Mouse (Mus musculus): ENCODE data around the gene Actg1. TPM values are rescaled to one million over a fixed set of nuclear protein-coding genes. Genes with fewer than 3 reads are reported as not detected.

The Actg1 gene
- polyA plus RNA-seq, 1 experiment = 2,358 TPM

GRCm38 (mm10) chr11:120387157-120387556 lies 38.8 kb upstream of the Actg1 start:
- H3ac ChIP-seq (ENCODE audit: control insufficient read depth, insufficient read length) = no peak overlapping the region
- no peaks in the 10 kb centered on the region for H3K79me2 ChIP-seq (ENCODE audit: control insufficient read depth, insufficient read depth)
- TF ChIP-seq TCF12 (IDR thresholded peaks at IDR 0.05; ENCODE audit: insufficient read depth, poor library complexity, severe bottlenecking) (no peak), POLR2AphosphoS2 (IDR thresholded peaks at IDR 0.05; ENCODE audit: insufficient read length, low read depth) (no peak), USF1 (IDR thresholded peaks at IDR 0.05; ENCODE audit: low read depth) (no peak), REST (IDR thresholded peaks at IDR 0.05; ENCODE audit: insufficient read depth, insufficient read length) (no peak), SRF (IDR thresholded peaks at IDR 0.05; ENCODE audit: control insufficient read depth, insufficient read length, low read depth) (no peak), CEBPB (IDR thresholded peaks at IDR 0.05; ENCODE audit: insufficient read depth, poor library complexity, severe bottlenecking) (no peak), MYOG (IDR thresholded peaks at IDR 0.05; ENCODE audit: control insufficient read depth in 1 of 3, insufficient read depth in 1 of 3, insufficient read length in 2 of 3, low read depth in 2 of 3) (no peak), TCF3 (IDR thresholded peaks at IDR 0.05; ENCODE audit: insufficient read length, low read depth) (no peak), MYOD1 (IDR thresholded peaks at IDR 0.05; ENCODE audit: control insufficient read depth in 1 of 3, insufficient read length in 2 of 3, low read depth in 2 of 3) (no peak), E2F4 (IDR thresholded peaks at IDR 0.05; ENCODE audit: insufficient read depth) (no peak), MAX (IDR thresholded peaks at IDR 0.05; ENCODE audit: low read depth) (no peak), POLR2A (IDR thresholded peaks at IDR 0.05; ENCODE audit: insufficient read length, low read depth) (no peak)
- no peaks in the 10 kb centered on the region for H3K27me3 ChIP-seq (ENCODE audit: control insufficient read depth, insufficient read depth, insufficient read length)
- H3K36me3 ChIP-seq (ENCODE audit: control insufficient read depth, insufficient read depth) = peaks cover 39% of the 10 kb centered on the region
- H3K4me2 ChIP-seq (ENCODE audit: low read depth) = no peak overlapping the region
- H3K4me3 ChIP-seq = no peak overlapping the region

- no peak for TF ChIP-seq MYOD1 (IDR thresholded peaks at IDR 0.05; ENCODE audit: control insufficient read depth in 1 of 3, insufficient read length in 2 of 3, low read depth in 2 of 3)
- no peak for TF ChIP-seq REST (IDR thresholded peaks at IDR 0.05; ENCODE audit: insufficient read depth, insufficient read length)
- TF ChIP-seq MYOG (IDR thresholded peaks at IDR 0.05; ENCODE audit: control insufficient read depth in 1 of 3, insufficient read depth in 1 of 3, insufficient read length in 2 of 3, low read depth in 2 of 3) = no peak
- TF ChIP-seq E2F4 (IDR thresholded peaks at IDR 0.05; ENCODE audit: insufficient read depth) = no peak
- TF ChIP-seq SRF (IDR thresholded peaks at IDR 0.05; ENCODE audit: control insufficient read depth, insufficient read length, low read depth) = no peak
- TF ChIP-seq CEBPB (IDR thresholded peaks at IDR 0.05; ENCODE audit: insufficient read depth, poor library complexity, severe bottlenecking) = no peak
- no peak for TF ChIP-seq POLR2A (IDR thresholded peaks at IDR 0.05; ENCODE audit: insufficient read length, low read depth)
- no peak for TF ChIP-seq MAX (IDR thresholded peaks at IDR 0.05; ENCODE audit: low read depth)
- TF ChIP-seq USF1 (IDR thresholded peaks at IDR 0.05; ENCODE audit: low read depth) = no peak
- TF ChIP-seq TCF3 (IDR thresholded peaks at IDR 0.05; ENCODE audit: insufficient read length, low read depth) = no peak
- TF ChIP-seq POLR2AphosphoS2 (IDR thresholded peaks at IDR 0.05; ENCODE audit: insufficient read length, low read depth) = no peak
- no peak for TF ChIP-seq TCF12 (IDR thresholded peaks at IDR 0.05; ENCODE audit: insufficient read depth, poor library complexity, severe bottlenecking)
- H3K36me3 ChIP-seq (ENCODE audit: control insufficient read depth, insufficient read depth) = peaks cover 33% of the 10 kb centered on the region
- no peak overlapping the region for H3ac ChIP-seq (ENCODE audit: control insufficient read depth, insufficient read length)
- H3K79me2 ChIP-seq (ENCODE audit: control insufficient read depth, insufficient read depth) = no peaks in the 10 kb centered on the region
- H3K27me3 ChIP-seq (ENCODE audit: control insufficient read depth, insufficient read depth, insufficient read length) = no peaks in the 10 kb centered on the region
- no peak overlapping the region for H3K4me3 ChIP-seq
- no peak overlapping the region for H3K4me2 ChIP-seq (ENCODE audit: low read depth)
These were observed 38.3 kb upstream of the Actg1 start for GRCm38 (mm10) chr11:120386632-120387031.

GRCm38 (mm10) chr11:120382509-120382908 lies 34.2 kb upstream of the Actg1 start:
- TF ChIP-seq POLR2AphosphoS2 (IDR thresholded peaks at IDR 0.05; ENCODE audit: insufficient read length, low read depth) (no peak), USF1 (IDR thresholded peaks at IDR 0.05; ENCODE audit: low read depth) (no peak), MYOG (IDR thresholded peaks at IDR 0.05; ENCODE audit: control insufficient read depth in 1 of 3, insufficient read depth in 1 of 3, insufficient read length in 2 of 3, low read depth in 2 of 3) (no peak), SRF (IDR thresholded peaks at IDR 0.05; ENCODE audit: control insufficient read depth, insufficient read length, low read depth) (no peak), REST (IDR thresholded peaks at IDR 0.05; ENCODE audit: insufficient read depth, insufficient read length) (no peak), CEBPB (IDR thresholded peaks at IDR 0.05; ENCODE audit: insufficient read depth, poor library complexity, severe bottlenecking) (no peak), TCF12 (IDR thresholded peaks at IDR 0.05; ENCODE audit: insufficient read depth, poor library complexity, severe bottlenecking) (no peak)
- peaks cover 6% of the 10 kb centered on the region for H3K79me2 ChIP-seq (ENCODE audit: control insufficient read depth, insufficient read depth)
- H3K4me3 ChIP-seq = no peak overlapping the region
- H3K27me3 ChIP-seq (ENCODE audit: control insufficient read depth, insufficient read depth, insufficient read length) = no peaks in the 10 kb centered on the region
- H3ac ChIP-seq (ENCODE audit: control insufficient read depth, insufficient read length) = no peak overlapping the region
- H3K36me3 ChIP-seq (ENCODE audit: control insufficient read depth, insufficient read depth) = peaks cover 38% of the 10 kb centered on the region
- no peak overlapping the region for H3K4me2 ChIP-seq (ENCODE audit: low read depth)

- Histone ChIP-seq H3K36me3 (ENCODE audit: control insufficient read depth, insufficient read depth) (peaks cover 31% of the 10 kb centered on the region), H3ac (ENCODE audit: control insufficient read depth, insufficient read length) (no peak overlapping the region), H3K27me3 (ENCODE audit: control insufficient read depth, insufficient read depth, insufficient read length) (no peaks in the 10 kb centered on the region), H3K4me2 (ENCODE audit: low read depth) (no peak overlapping the region), H3K4me3 (no peak overlapping the region), H3K79me2 (ENCODE audit: control insufficient read depth, insufficient read depth) (peaks cover 6% of the 10 kb centered on the region)
- TF ChIP-seq POLR2A (IDR thresholded peaks at IDR 0.05; ENCODE audit: insufficient read length, low read depth) = no peak
- TF ChIP-seq USF1 (IDR thresholded peaks at IDR 0.05; ENCODE audit: low read depth) = no peak
- no peak for TF ChIP-seq MAX (IDR thresholded peaks at IDR 0.05; ENCODE audit: low read depth)
- no peak for TF ChIP-seq MYOG (IDR thresholded peaks at IDR 0.05; ENCODE audit: control insufficient read depth in 1 of 3, insufficient read depth in 1 of 3, insufficient read length in 2 of 3, low read depth in 2 of 3)
- no peak for TF ChIP-seq POLR2AphosphoS2 (IDR thresholded peaks at IDR 0.05; ENCODE audit: insufficient read length, low read depth)
- TF ChIP-seq TCF3 (IDR thresholded peaks at IDR 0.05; ENCODE audit: insufficient read length, low read depth) = no peak
These were observed 32.8 kb upstream of the Actg1 start for GRCm38 (mm10) chr11:120381157-120381556.

- TF ChIP-seq MAX (IDR thresholded peaks at IDR 0.05; ENCODE audit: low read depth) = no peak
- no peak overlapping the region for H3K4me3 ChIP-seq
These were observed 31.9 kb upstream of the Actg1 start for GRCm38 (mm10) chr11:120380271-120380670.

More at GRCm38 (mm10) chr11:120380271-120380670, 31.9 kb upstream of the Actg1 start:
- peaks cover 6% of the 10 kb centered on the region for H3K79me2 ChIP-seq (ENCODE audit: control insufficient read depth, insufficient read depth)
- no peak overlapping the region for H3ac ChIP-seq (ENCODE audit: control insufficient read depth, insufficient read length)
- H3K27me3 ChIP-seq (ENCODE audit: control insufficient read depth, insufficient read depth, insufficient read length) = no peaks in the 10 kb centered on the region
- H3K36me3 ChIP-seq (ENCODE audit: control insufficient read depth, insufficient read depth) = peaks cover 23% of the 10 kb centered on the region
- H3K4me2 ChIP-seq (ENCODE audit: low read depth) = no peak overlapping the region
